Mouse (Mus musculus): ENCODE measurements around the gene Wdr53. TPM values are rescaled to one million over a fixed set of nuclear protein-coding genes. Genes with fewer than 3 reads are reported as not detected.

Gene Wdr53
- 13.0 and 15.6 TPM in 2 replicates for polyA plus RNA-seq (2012)

GRCm38 (mm10) chr16:32246952-32247370, at the start of gene Wdr53, which contains the start of gene Fbxo45:
Gene Wdr53 (plus strand): TSS chr16:32247227.
Gene Fbxo45 (minus strand): TSS chr16:32247158.
- TF ChIP-seq GATA1 (IDR thresholded peaks at IDR 0.05; ENCODE audit: low read length) = no peak

- no peak for TF ChIP-seq GATA1 (IDR thresholded peaks at IDR 0.05; ENCODE audit: low read length)
Measured at GRCm38 (mm10) chr16:32200256-32201003, 46.6 kb upstream of the Wdr53 start.

- TF ChIP-seq GATA1 (IDR thresholded peaks at IDR 0.05; ENCODE audit: low read length) = no peak
Measured at GRCm38 (mm10) chr16:32201004-32201325, 46.1 kb upstream of the Wdr53 start.

GRCm38 (mm10) chr16:32202681-32203080, 44.3 kb upstream of the Wdr53 start:
- no peak for TF ChIP-seq GATA1 (IDR thresholded peaks at IDR 0.05; ENCODE audit: low read length)

GRCm38 (mm10) chr16:32204902-32205301, 42.1 kb upstream of the Wdr53 start:
- TF ChIP-seq GATA1 (IDR thresholded peaks at IDR 0.05; ENCODE audit: low read length) = no peak

GRCm38 (mm10) chr16:32214156-32214555, 32.9 kb upstream of the Wdr53 start:
- TF ChIP-seq GATA1 (IDR thresholded peaks at IDR 0.05; ENCODE audit: low read length) = no peak

GRCm38 (mm10) chr16:32214804-32215576, 32.0 kb upstream of the Wdr53 start:
- no peak for TF ChIP-seq GATA1 (IDR thresholded peaks at IDR 0.05; ENCODE audit: low read length)

- no peak for TF ChIP-seq GATA1 (IDR thresholded peaks at IDR 0.05; ENCODE audit: low read length)
Measured at GRCm38 (mm10) chr16:32221803-32222202, 25.2 kb upstream of the Wdr53 start.

GRCm38 (mm10) chr16:32222399-32222798, 24.6 kb upstream of the Wdr53 start:
- TF ChIP-seq GATA1 (IDR thresholded peaks at IDR 0.05; ENCODE audit: low read length) = no peak

GRCm38 (mm10) chr16:32237930-32238680, 8.9 kb upstream of the Wdr53 start:
- no peak for TF ChIP-seq GATA1 (IDR thresholded peaks at IDR 0.05; ENCODE audit: low read length)

GRCm38 (mm10) chr16:32239428-32240312, 7.4 kb upstream of the Wdr53 start:
- no peak for TF ChIP-seq GATA1 (IDR thresholded peaks at IDR 0.05; ENCODE audit: low read length)

- no peak for TF ChIP-seq GATA1 (IDR thresholded peaks at IDR 0.05; ENCODE audit: low read length)
Measured at GRCm38 (mm10) chr16:32243901-32244300, 3.1 kb upstream of the Wdr53 start.

- no peak for TF ChIP-seq GATA1 (IDR thresholded peaks at IDR 0.05; ENCODE audit: low read length)
Measured at GRCm38 (mm10) chr16:32246351-32246791, 656 bp upstream of the Wdr53 start.

GRCm38 (mm10) chr16:32271291-32271690, 24.3 kb downstream of the Wdr53 start, which contains the start of gene Smco1:
Gene Smco1 (plus strand): TSS chr16:32271468.
- TF ChIP-seq GATA1 (IDR thresholded peaks at IDR 0.05; ENCODE audit: low read length) = no peak

GRCm38 (mm10) chr16:32273338-32273737, 26.3 kb downstream of the Wdr53 start:
- TF ChIP-seq GATA1 (IDR thresholded peaks at IDR 0.05; ENCODE audit: low read length) = no peak
